Mouse (Mus musculus): Measurements from ENCODE around the gene Wfdc17. TPM values are rescaled to one million over a fixed set of nuclear protein-coding genes. Genes with fewer than 3 reads are reported as not detected.

The Wfdc17 gene
- polyA plus RNA-seq, 1 experiment: 0.99 TPM

DNA sequence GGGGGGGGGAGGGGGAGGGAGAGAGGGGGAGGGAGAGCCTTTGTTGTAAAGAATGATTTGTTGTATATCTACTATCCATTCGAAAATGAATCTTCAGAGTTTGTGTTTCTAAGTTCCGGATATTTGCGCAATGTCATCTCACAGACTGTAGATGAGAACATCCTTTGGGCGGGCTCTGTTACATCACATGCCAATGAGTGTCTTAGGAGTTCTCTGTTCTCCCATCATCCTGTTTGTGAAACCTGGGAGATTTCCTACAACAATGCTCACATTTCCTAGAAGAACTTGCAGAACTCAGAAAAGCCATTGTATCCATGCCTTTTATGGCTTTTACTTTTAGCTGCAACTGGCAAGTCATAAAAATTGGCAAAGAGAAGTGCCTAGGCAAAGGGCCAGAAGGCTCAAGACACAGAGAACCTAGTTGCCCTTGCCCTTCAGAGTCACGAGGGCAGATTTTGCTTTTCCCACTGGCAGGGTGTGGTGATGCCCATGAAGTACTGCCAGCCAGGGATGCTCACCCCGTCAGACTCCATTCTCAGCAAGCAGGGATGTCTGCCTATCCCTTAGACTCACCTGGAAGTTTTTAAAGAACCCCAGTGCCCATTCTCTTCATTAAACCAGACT lies 13.4 kb downstream of the Wfdc17 start:
- 52% methylated on average over 6 of the region's 6 CpGs for WGBS
- Histone ChIP-seq H3K4me1 (ENCODE audit: control insufficient read depth, insufficient read depth, insufficient read length, low read length) (no peaks in the 10 kb centered on the region), H3K27me3 (ENCODE audit: control insufficient read depth, insufficient read depth, low read length) (no peaks in the 10 kb centered on the region), H3K27ac (ENCODE audit: insufficient read depth, low read depth, low read length) (no peak overlapping the region), H3K4me3 (ENCODE audit: low read depth, low read length) (no peak overlapping the region), H3K36me3 (ENCODE audit: control insufficient read depth, insufficient read depth, low read length) (no peaks in the 10 kb centered on the region)
- TF ChIP-seq POLR2A (IDR thresholded peaks at IDR 0.05; ENCODE audit: low read depth, low read length) (no peak), CTCF (IDR thresholded peaks at IDR 0.05; ENCODE audit: extremely low read depth, insufficient read length, insufficient replicate concordance, low read depth, low read length) (no peak)

DNA sequence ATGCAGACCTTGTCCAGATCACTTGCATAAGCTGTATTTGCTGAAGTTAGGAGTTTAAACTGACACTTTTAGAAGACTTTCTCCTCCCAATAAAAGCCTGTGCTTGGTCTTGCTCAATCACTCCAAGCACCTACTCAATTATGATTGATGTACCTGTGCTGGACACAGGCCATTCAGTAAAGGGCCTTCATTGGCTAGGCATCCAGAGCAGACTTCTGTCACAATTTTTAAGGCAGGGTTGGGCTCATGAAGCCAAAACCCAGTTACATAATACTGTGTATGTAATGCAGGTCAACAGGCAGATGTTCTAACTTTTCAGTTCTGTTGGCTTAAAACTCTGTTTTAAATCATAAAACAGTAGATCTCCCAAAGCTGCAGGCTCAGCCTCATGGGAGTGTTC lies 17.0 kb downstream of the Wfdc17 start:
- no peaks in the 10 kb centered on the region for H3K27me3 ChIP-seq (ENCODE audit: control insufficient read depth, insufficient read depth, low read length)
- no peak overlapping the region for H3K4me3 ChIP-seq (ENCODE audit: low read depth, low read length)
- H3K4me1 ChIP-seq (ENCODE audit: control insufficient read depth, insufficient read depth, insufficient read length, low read length): no peaks in the 10 kb centered on the region
- H3K36me3 ChIP-seq (ENCODE audit: control insufficient read depth, insufficient read depth, low read length): no peaks in the 10 kb centered on the region
- no peak overlapping the region for H3K27ac ChIP-seq (ENCODE audit: insufficient read depth, low read depth, low read length)
- TF ChIP-seq POLR2A (IDR thresholded peaks at IDR 0.05; ENCODE audit: low read depth, low read length) (no peak), CTCF (IDR thresholded peaks at IDR 0.05; ENCODE audit: extremely low read depth, insufficient read length, insufficient replicate concordance, low read depth, low read length) (no peak)

DNA sequence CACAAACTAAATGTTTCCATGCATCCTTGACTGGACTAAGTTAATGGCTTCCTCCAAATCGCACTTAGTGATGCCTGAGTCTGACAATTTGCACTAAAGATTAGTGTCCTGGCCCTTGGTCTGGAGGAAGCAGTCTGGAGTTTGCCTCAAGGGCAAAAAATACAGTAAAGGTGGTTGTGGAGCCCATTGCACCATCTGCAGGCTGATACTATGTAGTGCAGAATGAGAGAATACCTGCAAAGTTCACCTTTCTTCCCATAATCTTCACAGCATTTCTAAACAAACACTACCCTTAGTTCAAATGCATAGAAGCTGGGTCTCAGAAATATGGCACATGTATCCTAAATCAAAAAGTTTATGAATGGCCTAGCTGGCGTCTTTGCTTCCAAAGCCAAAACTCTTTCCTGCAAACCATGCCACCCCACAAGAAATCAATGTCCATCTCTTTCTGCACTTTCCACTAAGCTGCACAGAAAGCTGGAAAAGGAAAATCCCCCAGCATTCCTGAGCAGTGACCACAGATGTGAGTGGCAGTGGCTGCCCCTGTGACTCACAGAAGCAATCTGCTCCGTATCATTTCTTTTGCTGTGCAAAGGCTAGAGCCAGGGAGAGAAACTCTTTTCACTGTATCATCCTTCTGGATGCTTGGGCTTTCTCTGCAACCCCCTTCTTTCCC lies 25.1 kb downstream of the Wfdc17 start:
- H3K27ac ChIP-seq (ENCODE audit: insufficient read depth, low read depth, low read length): no peak overlapping the region
- no peaks in the 10 kb centered on the region for H3K27me3 ChIP-seq (ENCODE audit: control insufficient read depth, insufficient read depth, low read length)
- no peaks in the 10 kb centered on the region for H3K4me1 ChIP-seq (ENCODE audit: control insufficient read depth, insufficient read depth, insufficient read length, low read length)
- H3K36me3 ChIP-seq (ENCODE audit: control insufficient read depth, insufficient read depth, low read length): no peaks in the 10 kb centered on the region
- no peak for TF ChIP-seq CTCF (IDR thresholded peaks at IDR 0.05; ENCODE audit: extremely low read depth, insufficient read length, insufficient replicate concordance, low read depth, low read length)
- no peak for TF ChIP-seq POLR2A (IDR thresholded peaks at IDR 0.05; ENCODE audit: low read depth, low read length)
- WGBS: 57% methylated on average over 3 of the region's 3 CpGs
- no peak overlapping the region for H3K4me3 ChIP-seq (ENCODE audit: low read depth, low read length)

DNA sequence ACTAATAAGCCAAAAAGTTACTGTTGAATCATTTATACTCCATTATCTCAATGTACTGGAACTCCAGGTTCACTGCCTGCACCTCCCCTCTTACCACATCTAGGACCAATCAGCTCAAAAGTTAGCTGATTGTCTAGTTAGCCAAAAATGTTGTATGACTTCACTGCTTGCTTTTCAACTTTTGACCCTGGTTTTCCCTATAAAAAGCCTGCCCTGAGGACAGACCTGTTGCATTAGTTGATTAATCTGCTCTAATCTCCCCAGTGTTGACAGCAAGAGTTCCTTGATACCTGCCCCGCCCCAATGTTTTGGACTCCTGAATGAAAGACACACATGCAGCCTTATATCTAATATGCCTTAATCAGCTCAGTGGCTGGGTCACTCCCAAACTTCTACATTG lies 27.3 kb downstream of the Wfdc17 start:
- no peak overlapping the region for H3K27ac ChIP-seq (ENCODE audit: insufficient read depth, low read depth, low read length)
- 64% methylated on average over 1 of the region's 1 CpGs for WGBS
- TF ChIP-seq POLR2A (IDR thresholded peaks at IDR 0.05; ENCODE audit: low read depth, low read length) (no peak), CTCF (IDR thresholded peaks at IDR 0.05; ENCODE audit: extremely low read depth, insufficient read length, insufficient replicate concordance, low read depth, low read length) (no peak)
- no peaks in the 10 kb centered on the region for H3K4me1 ChIP-seq (ENCODE audit: control insufficient read depth, insufficient read depth, insufficient read length, low read length)
- no peak overlapping the region for H3K4me3 ChIP-seq (ENCODE audit: low read depth, low read length)
- no peaks in the 10 kb centered on the region for H3K27me3 ChIP-seq (ENCODE audit: control insufficient read depth, insufficient read depth, low read length)
- H3K36me3 ChIP-seq (ENCODE audit: control insufficient read depth, insufficient read depth, low read length): no peaks in the 10 kb centered on the region

DNA sequence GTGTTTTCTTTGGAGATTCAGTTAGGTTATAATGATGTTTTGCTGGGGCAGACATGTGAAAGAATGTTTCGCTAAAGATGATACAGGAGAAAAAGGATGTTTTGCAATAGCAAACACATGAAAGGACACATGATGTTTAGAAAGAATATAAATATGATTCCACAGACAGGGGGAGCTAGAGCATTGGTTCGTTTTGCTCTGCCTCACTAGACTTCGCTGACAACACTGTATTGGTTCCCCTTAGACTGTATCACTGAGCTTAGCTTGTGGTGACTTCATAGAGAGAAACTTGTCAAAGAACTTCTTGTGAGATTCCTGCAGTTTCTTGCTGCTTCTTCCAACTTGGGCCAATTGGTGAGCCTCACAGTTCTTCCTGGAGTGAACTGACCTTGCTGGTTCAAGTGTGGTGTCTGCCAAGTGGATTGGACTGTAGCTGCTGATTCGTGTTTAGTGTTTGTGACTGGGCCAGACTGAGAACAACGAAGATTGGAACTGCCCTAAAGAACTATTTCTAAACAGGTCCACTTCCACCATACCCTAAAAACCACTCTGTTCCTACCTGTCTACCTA lies 29.4 kb downstream of the Wfdc17 start:
- Histone ChIP-seq H3K4me3 (ENCODE audit: low read depth, low read length) (no peak overlapping the region), H3K4me1 (ENCODE audit: control insufficient read depth, insufficient read depth, insufficient read length, low read length) (no peaks in the 10 kb centered on the region), H3K27ac (ENCODE audit: insufficient read depth, low read depth, low read length) (no peak overlapping the region), H3K27me3 (ENCODE audit: control insufficient read depth, insufficient read depth, low read length) (no peaks in the 10 kb centered on the region), H3K36me3 (ENCODE audit: control insufficient read depth, insufficient read depth, low read length) (no peaks in the 10 kb centered on the region)
- no peak for TF ChIP-seq POLR2A (IDR thresholded peaks at IDR 0.05; ENCODE audit: low read depth, low read length)
- TF ChIP-seq CTCF (IDR thresholded peaks at IDR 0.05; ENCODE audit: extremely low read depth, insufficient read length, insufficient replicate concordance, low read depth, low read length): no peak
- WGBS: 75% methylated on average over 5 of the region's 5 CpGs

DNA sequence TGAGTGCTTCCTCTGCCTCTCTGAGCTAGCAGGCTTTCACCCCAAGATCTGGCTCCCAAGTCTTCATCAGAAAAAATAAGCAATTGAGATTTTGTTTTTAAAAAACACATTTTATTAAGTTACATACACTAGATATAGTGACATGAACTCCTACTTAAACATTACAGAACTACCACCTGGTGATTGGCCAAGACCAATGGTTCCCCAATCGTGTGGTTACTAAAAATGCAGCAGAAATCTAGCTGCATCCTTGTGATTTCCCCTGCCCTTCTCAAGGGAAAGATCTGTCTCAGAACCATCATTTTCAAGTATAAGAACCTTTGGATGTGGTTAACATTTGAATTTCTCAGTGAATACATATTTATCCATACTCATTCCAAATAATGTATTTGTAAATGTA lies 30.4 kb downstream of the Wfdc17 start:
- H3K4me3 ChIP-seq (ENCODE audit: low read depth, low read length): no peak overlapping the region
- no peak overlapping the region for H3K27ac ChIP-seq (ENCODE audit: insufficient read depth, low read depth, low read length)
- H3K27me3 ChIP-seq (ENCODE audit: control insufficient read depth, insufficient read depth, low read length): no peaks in the 10 kb centered on the region
- WGBS: 72% methylated on average over 1 of the region's 1 CpGs
- no peak for TF ChIP-seq CTCF (IDR thresholded peaks at IDR 0.05; ENCODE audit: extremely low read depth, insufficient read length, insufficient replicate concordance, low read depth, low read length)
- TF ChIP-seq POLR2A (IDR thresholded peaks at IDR 0.05; ENCODE audit: low read depth, low read length): no peak
- H3K4me1 ChIP-seq (ENCODE audit: control insufficient read depth, insufficient read depth, insufficient read length, low read length): no peaks in the 10 kb centered on the region
- no peaks in the 10 kb centered on the region for H3K36me3 ChIP-seq (ENCODE audit: control insufficient read depth, insufficient read depth, low read length)

DNA sequence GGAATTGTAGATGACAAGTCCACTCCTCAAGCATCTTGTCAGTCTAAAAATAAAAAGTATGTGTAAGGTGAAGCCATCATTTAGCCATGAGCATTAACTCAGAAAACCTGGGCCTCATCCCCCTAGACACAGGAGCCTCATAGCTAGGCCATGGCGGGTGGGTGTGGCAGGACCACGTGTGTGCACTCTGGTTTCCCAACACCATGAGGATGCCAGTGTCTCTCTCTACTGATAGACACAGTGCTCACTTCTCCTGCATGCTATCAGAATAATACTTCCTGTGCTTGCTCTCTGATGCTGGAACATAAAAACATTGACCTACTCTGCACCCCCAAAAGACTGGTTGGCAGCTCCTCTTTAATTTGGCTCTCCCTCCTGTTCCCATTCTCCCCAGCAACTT lies 32.1 kb downstream of the Wfdc17 start:
- H3K36me3 ChIP-seq (ENCODE audit: control insufficient read depth, insufficient read depth, low read length): no peaks in the 10 kb centered on the region
- no peaks in the 10 kb centered on the region for H3K27me3 ChIP-seq (ENCODE audit: control insufficient read depth, insufficient read depth, low read length)
- TF ChIP-seq POLR2A (IDR thresholded peaks at IDR 0.05; ENCODE audit: low read depth, low read length) (no peak), CTCF (IDR thresholded peaks at IDR 0.05; ENCODE audit: extremely low read depth, insufficient read length, insufficient replicate concordance, low read depth, low read length) (no peak)
- no peak overlapping the region for H3K4me3 ChIP-seq (ENCODE audit: low read depth, low read length)
- 59% methylated on average over 2 of the region's 2 CpGs for WGBS
- no peak overlapping the region for H3K27ac ChIP-seq (ENCODE audit: insufficient read depth, low read depth, low read length)
- no peaks in the 10 kb centered on the region for H3K4me1 ChIP-seq (ENCODE audit: control insufficient read depth, insufficient read depth, insufficient read length, low read length)
